Mouse (Mus musculus) ovary, postnatal 36 days (tissue): ENCODE measurements around the gene Arhgap27.

ENCODE experiments used
- DNase-seq: peaks from one replicate; pipeline ENCODE4 v3.0.0; 2022; ENCODE audit warnings: low spot score, mixed read lengths

Gene Arhgap27

DNA sequence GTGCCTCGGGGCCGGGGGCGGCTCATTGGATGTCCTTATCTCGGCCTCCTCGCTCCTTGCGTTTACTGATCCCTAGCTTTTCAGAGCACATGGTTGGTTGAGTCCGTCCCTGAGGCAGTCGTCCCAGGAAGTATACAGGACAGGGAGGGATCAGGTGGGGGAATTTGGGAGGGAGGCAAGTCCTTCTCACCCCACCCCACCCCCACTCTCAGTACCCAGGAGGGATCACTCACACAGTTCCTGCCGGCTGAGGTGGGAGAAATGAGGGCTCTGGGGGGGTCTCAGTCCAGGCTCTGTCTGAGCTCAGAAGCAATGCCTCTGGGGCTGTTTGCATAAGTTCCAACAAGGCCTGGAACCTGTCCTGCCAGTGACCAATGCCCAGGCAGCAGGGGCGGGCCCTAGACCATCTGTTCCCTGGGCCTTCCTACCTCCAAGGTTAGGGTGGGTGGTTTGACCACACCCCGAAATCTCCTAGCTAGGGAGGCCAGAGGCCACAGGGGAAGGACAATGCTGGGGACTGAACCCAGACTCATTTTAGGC is 7.4 kb downstream of the Arhgap27 start:
- no peak for DNase-seq

DNA sequence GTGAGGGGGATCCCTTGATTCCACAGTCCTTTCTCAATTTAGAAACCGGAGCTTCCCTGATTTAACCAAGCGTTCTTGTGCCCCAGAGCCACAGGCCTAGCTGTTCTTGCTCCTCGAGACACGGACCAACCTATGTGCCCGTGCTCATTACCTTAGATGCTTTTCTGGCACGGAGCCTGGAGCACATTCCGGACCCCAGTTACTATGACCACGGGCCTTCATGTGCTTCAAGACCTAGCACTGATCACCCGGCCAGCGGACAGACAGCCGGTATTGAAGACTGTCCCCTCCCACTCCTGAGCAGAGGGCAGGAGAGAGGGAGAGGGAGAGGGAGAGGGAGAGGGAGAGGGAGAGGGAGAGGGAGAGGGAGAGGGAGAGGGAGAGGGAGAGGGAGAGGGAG is 8.2 kb downstream of the Arhgap27 start:
- no peak for DNase-seq

DNA sequence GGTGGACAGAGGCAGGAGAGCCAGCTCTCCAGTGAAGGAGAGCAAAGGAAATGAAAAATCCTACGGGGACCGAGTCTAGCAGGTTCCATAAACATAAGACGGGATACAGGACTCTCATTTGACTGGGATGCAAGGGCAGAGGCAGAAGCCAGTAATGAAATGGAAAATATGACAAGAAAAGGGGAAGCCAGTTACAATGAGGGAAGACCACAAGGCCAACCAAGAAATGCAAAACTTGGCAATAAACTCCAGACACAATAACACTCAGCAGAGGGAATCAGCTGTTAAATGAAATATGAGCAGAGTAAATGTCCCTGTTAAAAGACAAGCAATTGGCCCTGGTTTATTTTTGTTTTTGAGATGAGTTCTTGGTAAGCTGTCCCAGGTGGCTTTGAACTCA is 9.5 kb downstream of the Arhgap27 start:
- no peak for DNase-seq

DNA sequence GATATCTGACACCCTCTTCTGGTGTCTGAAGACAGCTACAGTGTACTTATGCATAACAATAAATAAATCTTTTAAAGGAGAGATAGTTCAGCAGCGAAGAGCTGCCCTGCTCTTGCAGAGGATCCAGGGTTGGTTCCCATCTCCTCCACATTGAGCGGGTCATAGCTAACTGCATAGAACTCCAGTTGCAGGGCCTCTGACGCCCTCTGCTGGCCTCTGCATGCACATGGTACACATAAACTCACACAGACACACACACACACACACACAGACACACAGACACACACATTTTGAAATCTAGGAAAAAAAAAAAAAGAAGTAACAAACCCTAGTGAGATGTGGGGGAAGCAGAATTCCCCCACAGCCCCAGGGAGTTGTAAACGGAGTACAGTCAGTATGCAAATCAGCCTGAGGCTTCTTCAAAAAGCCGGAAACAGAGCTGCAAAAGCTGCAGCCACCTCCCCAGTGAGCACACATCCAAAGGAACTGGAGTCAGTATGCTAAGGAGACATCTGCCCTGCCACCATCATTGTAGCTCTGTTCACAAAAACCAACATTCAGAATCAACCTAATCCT is 11.2 kb downstream of the Arhgap27 start:
- no peak for DNase-seq

DNA sequence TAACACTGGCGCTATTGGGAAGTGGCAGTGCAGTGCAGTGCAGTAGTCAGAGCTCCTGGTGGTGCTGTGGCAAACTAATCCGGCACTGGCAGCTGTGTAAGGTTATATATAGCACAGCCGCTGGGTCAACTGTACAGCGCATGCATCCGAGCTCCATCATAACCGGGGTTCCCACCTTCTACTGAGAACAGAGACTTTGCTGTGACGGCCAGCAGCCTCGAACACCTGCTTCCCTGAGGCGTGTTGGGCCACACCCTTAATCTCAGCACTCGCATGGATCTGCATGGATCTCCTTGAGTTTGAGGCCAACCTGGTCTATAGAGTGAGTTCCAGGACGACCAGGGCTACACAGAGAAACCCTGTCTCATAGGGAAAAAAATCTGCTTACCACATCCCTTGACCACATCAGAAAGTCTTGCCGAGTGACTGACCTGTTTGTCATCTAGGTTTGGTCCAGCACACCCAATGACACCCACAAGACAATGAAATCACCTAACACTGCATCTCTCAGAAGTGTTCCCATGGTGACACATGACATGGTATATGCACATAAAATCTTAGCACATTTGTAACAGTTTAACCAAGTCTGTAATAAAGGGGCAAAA is 12.7 kb downstream of the Arhgap27 start:
- no peak for DNase-seq

DNA sequence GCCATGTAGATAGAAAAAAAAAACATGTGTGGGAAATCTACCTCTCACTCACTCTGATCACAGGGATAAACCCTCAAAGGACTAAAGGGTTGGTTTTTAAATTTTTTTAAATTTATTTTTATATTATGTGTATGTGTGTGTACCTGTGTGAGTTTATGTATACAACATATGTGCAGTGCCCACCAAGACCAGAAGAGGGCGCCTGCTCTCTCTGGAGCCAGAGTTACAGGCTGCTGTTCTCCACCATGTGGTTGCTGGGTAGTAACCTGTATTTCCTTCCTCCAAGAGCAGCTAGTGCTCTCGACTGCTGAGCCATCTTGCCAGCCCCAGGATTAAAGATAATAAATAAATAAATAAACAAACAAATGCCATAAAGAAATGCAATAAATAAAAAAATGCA is 13.8 kb downstream of the Arhgap27 start:
- DNase-seq: no peak

DNA sequence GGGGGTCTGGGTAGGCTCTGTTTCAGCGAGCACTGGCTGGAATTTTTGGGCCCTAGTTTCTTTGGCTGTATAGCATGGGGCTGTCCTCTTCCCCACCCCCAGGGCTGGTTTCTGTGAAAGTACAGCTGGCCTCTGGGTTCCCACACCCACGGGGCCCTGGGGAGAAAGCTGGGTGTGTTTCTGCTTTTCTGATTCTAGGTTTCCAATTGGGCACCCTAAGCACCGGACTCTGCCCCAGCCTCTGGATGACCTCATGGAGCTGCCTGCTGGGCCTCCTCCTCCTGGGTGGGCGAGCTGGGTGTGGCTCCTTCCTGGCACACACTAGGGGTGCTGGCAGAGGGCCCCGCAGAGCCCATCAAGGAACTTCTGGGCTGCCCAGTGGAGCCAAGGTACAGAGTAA is 16.8 kb downstream of the Arhgap27 start:
- DNase-seq: no peak

DNA sequence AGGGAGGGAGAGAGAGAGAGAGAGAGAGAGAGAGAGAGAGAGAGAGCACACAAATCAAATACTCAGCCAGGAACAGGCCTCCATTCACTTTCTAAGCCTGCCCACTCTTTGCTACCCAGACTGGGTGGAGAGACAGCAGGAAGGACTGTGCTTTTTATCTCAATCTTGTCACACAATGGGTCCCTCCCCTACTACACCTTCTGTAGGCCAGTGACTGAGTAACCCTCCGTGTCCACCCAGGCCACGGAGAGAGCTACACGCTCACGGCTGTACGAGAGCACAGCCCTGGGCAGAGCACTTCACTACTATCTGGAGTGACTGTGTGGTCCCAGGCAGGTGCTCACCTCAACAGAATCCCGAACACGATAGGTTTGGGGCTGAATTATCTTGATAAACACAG is 17.3 kb downstream of the Arhgap27 start:
- no peak for DNase-seq

DNA sequence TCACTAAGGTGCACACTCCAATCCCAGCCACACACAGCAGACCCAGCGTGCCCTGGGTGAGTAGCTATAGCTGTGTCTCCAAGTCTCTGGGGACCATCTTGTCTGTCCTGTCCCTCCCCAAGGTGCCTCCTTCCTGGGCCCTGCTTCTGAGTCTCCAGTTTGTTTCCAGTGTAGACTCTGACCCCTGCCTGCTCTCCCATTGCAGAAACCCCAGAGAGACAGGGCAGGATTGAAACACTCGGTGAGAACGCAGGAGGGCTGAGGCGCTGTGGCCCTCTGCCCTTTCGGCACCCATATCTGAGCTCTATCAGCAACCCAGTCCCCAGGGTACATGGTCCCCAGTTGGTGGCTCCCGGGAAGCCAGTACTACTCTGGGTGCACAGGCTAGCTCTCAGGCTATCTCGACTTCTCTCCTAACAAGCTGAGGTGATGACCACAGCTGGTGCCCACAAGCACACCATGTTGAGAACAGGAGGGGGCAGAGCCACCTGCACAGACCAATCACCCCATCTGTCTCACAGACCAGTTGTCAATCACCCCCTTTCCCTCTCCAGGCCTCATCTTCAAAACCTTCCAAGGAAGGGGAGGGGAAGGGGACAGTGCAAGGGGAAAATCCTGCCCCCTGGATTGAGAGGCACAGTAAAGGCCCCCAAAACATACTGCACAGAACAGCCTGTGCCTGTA is 17.9 kb downstream of the Arhgap27 start:
- DNase-seq: no peak

DNA sequence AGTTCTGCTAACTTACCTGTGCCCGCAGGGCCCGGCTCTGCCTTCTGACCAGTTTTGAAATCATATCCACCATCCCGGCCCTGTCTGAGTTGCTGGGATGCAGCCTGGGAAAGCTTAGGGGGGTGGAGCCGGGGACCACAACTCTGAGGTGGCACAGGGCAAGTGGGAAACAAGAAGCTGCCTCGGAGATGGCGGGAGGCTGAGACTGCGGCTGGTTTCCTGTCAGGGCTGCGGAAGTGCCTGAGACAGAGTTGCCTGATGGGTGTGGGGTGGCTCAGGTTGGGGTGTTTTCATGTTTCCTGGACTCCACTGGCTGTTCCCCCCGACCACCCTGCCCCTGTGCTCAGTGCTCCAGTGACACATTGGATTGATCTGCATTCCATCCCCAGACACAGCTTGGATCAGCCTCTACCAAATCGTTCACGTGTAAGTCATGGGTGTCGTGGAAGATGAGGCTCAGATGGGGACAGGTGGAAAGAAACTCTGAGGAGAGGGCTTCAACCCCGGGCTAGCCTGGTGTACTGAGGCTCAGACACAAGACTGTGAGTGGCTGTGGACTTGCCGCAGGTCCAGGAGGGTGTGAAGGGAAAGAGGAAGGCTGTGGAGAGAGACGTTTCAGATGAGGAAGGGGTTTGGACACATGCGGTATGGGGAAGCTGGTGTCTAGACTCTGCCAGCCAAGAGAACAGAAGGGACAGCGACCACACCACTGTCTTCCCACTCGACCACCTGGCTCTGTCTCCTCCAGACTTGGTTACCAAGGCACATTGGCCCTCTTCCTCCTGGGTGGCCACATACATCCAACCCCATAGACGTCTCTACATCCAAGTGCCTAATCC is 18.8 kb downstream of the Arhgap27 start:
- DNase-seq: no peak

DNA sequence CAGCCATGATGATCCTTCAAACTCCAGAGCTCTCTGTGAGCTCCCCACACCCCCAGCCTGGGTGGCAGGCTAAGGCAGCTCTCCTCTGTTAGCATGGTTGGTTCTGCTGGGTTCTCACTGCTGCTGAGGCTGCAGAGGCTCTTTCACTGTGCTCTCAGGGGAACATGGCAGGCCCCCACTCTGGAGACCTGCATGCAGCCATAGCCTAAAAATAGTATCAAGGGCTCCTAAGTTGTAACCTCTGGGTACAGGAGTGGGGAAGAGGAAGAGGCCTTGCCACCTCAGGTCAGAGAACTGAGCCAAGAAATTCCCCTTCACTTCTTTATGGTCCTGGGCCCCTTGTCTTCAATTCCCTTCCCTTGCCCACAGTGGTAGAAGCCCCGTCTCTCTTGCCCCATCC is 19.6 kb downstream of the Arhgap27 start:
- DNase-seq: no peak

DNA sequence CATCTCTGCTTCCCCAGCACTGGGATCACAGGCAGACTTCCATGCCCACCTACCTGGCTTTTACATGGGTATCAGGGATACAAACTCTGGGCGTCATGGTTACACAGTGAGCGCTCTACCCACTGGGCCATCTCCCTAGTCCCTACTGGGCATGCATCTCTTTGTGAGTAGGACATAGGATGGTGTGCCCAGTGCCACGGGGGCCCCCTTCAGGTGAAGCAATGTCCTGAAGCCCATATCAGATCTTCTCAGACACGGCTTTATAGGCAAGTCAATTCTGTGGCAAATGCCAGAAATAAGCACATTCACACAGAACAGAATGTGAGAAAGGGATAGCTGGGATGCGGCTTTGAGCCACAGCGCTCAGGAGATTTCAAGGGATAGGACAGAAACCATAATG is 20.4 kb downstream of the Arhgap27 start:
- DNase-seq: no peak

DNA sequence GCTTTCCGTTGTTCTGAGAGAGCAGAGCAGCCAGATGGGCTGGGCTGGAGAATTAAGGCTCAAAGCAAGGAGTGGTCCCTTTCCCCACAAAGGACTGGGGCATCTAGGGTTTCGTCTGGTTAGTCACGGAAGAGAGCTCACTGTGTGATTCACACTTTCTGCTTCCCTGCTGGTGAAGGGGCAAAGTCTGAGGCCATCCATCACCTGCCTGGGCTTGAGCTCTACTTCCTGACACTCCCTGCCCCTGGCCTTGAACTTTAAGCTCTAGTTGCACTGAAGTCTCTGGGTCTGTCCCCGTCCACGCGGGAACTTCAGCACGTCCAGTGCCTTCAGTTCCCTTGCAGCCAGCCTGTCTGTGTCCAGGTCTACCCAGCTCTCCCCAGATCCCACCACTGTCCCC is 22.8 kb downstream of the Arhgap27 start:
- DNase-seq: no peak

DNA sequence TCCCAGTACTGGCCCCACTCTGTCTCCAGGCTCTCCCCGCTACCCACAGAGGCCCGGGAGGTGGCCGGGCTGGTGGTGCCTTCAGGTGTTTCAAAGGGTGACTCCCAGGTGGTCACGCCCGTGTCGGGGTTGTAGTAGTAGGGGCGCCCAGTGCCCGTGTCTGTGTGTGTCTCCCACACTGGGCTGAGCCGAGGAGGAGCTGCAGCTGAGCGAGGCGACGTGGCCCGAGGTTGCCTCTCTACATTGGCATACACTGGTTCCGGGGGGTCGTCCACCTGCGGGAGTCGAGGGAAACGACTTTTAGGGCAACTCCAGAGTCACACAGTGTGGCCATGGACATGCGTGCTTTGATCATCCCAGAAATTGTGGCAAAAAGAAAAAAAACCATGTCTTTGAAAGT is 23.4 kb downstream of the Arhgap27 start:
- no peak for DNase-seq

DNA sequence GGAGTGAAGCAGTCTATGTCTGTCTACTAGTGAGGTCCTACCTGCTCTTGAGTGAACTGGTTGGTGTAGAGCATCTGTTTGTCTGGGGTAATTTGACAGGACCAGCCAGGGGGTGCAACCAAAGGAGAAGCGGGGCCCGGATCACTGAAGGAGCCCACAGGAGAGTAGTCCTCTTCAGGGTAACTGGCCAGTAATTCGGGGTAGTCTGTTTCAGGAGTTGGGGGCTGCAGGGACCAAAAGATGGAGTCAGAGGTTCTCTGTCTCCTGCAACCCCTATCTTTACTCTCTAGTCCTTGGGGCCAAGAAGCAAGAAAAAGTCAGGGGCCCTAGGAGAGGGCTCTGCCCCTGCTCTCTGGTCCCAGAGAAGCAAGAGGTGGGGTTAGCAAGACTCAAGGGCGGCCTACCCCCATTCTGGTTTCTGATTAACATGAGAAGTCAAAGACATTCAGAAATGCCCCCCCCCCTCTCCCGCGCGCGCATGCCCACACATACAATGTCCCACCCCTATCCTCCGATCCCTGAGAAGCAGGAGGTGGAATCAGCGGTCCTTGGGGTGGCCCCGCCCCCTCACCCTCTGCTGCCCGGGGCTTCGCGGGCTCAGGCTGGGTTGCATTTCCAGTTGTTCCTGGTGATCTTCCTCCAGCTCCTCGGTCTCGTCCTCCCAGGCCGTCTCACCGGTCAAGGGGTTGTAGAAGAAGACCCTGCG is 23.9 kb downstream of the Arhgap27 start:
- DNase-seq: peak; percentile 32

DNA sequence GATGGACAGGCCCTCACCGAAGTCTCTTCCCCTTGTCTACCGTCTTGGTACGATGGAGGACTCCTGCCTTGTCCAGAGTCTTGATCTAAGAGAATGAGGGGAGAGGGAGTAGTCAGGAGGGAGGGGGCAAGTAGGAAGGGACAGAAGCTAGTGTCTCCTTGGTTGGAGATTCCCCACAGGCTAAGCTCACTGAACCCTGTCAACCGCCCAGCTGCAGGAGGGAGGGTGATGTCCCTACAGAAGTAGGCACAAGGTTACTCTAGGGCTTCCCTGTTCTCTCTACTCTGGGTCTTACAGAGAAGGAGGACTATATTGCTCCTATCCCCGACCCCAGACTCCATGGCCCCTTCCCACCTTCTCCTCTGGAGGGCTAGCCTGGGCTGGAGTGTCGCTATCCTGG is 24.8 kb downstream of the Arhgap27 start:
- no peak for DNase-seq

DNA sequence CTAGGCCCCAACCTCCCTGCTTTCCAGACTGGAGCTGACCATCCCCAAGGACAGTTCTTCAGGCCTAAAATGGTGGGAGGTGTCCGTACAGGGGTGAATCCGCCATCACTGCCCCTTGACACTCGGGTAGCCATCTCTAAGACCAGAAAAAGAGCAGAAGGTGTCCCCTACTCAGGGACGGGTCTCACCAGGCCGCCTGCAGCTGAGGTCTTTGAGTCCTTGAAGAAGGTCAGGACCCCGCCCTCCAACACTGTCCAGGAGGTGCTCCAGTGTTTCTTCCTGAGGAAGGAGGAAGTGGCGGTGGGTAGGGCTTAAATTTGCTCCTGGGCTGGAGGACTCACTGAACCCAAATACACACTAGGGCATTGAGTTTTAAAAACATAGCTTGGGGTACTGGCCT is 25.4 kb downstream of the Arhgap27 start:
- no peak for DNase-seq

DNA sequence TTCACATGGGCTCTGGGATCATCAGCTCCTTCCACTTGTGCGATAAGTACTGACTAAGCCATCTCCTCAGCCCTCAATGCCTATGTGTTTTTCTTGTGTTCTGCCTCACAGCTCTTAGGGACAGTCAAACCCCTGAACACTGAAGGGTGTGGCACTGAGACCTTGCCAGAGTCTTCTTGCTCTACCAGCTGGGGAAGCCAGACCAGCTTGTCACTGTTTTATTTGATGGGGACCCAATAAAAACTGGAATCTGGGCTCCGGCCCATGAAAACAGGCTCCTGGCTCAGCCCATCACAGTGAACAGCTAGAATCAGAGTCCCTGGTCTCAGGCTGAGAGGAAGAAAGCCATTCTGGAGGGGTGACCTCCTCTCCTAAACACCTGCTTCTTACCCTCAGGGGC is 26.3 kb downstream of the Arhgap27 start:
- no peak for DNase-seq

DNA sequence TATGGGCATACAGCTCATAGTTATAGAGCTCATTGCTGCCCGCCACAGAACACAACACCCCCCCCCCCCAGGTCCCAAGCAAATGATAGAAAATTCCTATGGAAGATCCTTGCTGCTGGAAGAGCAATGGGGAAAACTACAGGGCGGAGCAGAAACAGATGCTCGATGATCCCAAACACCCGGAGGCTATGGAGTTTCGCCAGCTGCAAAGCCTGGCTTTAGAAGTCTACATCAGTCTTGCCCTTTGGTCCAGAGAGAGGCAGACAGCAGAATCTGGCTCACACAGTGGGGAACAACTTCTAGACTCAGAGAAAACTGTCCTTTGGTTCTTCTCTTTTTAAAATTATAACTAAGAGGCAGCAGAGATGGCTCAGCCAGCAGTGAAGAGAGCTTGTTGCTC is 27.9 kb downstream of the Arhgap27 start:
- DNase-seq: no peak

DNA sequence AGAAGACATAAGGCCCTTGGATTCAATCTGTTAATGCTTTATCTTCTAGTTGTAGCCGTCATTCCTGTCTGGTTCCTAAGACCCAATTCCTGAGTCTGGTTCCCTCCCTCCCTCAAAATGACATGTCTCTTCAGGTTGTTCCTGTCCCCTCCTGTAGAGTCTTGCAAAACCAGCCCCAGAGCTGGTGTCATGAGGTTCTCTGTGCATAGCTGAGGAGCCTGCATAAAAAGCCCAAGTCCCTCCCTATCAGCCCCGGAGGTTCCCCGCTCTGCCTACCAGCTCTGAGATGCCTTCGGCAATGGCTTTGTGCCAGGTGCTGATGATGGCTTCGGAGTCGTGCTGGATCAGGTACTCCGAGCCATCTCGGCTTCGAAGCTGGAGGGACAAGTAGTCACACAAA is 28.6 kb downstream of the Arhgap27 start:
- no peak for DNase-seq

DNA sequence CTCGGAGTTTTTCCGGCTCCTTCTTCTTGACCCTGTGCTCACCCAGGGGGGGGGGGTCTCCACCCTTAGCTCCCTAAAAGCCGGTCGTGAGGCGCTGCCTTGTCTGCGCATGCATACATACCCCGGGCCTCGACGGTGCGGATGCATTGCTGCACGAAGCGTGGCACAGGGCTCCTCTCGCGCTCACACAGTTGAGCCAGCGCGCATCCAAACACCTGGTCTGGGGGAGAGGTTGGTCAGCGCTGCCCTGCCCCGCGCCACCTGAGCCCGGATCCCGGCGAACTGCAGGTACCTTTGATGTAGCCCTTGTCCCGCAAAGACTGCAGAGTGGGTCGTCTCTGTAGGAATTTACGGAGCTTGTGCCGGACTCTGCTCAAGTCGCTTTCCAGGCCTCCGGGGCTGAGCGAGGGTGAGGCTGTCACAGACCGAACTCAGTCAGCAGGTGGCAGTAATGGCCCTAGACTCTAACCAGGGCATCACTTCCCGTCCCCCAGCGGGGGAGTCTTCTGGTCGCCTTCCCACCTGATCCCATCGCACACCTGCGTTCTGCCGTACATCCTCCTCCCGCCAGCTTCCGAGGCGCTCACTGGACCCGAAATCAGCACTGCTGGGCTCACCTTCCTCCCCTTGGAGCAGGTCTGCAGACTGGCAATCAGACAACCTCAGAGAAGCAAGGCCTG is 29.6 kb downstream of the Arhgap27 start:
- DNase-seq: peak; percentile 41
